Mouse (Mus musculus) 416B (cell line): ENCODE data around the gene Lcn3.
"Not testable (repeated sequence)": the region's sequence is repeated elsewhere in the genome, so short reads cannot be mapped to it uniquely, and the experiment has no call there.

ENCODE experiments used
- DNase-seq: peaks from one replicate; pipeline ENCODE4 v3.0.0; 2011; ENCODE audit warnings: low read depth

Lcn3 gene

DNA sequence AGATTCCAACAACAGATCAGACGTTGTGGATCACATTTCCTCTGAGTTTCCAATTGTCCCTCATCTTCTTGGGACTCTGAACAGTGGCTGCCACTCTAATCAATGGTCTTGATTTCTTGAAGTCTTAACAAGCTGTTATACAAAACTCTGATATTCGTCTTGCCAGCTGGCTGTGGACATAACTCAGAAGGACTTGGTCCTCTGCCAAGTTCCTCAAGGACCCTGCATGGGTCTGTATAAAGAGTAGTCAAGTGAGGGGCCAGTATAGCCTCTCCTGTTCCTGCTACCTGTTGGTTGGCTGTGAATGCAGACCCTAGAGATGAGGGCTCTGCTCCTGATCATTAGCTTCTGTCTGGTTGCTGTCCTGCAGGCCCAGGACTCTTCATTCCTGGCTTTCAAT lies at the start of gene Lcn3:
TSS of gene Lcn3 (plus strand) at position 301 of the 400 bp plus-strand sequence.
- DNase-seq = no peak

DNA sequence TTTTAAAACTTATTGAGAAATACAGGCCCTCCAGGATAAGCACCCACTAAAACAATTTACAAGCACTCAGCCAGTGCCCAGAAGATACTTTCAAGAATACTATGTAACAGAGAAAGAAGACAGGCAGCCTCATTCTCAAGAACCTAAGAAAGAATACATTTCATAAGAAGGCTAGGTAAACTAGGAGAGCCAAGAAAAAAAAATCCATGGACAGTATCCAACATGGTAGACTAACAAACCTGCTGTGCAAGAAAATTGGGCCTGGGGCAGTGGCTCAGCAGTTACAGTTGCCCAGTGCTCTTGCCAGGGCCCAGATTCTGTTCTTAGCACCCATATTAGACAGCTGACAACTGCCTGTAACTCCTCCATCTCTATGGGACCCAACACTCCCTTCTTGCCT lies 48.1 kb upstream of the Lcn3 start:
- no peak for DNase-seq

DNA sequence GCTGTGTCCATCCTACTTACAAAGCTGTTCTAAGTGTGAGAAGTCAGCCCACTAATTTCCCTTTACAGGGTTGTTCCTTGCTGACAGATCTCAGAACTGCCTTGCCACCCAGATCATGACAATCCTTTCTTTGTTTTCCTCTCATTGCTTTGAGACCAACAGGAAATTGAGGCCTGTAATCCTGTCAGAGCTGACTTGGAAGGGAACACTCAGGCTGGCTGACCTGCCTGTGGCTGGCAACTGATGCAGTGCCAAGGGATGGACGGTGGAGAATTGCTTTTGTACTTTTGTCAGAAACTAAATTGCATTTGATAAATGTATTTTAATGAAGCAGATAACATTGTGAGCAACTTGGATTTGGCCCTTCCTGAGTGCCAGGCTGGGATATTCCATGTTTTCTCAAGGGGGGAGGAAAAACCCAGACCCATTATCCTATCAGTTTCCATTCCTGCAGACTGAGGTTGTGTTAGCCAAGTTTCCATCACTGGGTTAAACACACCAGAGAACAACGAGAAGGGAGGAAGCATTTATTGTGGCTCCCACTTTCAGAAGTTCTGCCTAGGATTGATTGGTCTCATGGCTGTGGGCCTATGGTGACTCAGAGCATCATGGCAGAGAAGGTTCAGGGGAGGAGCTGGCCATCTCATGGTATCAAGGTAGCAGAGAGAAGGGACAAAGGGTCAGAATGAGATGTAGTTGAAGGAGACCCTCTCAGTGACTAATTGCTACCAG lies 32.0 kb upstream of the Lcn3 start:
- no peak for DNase-seq

DNA sequence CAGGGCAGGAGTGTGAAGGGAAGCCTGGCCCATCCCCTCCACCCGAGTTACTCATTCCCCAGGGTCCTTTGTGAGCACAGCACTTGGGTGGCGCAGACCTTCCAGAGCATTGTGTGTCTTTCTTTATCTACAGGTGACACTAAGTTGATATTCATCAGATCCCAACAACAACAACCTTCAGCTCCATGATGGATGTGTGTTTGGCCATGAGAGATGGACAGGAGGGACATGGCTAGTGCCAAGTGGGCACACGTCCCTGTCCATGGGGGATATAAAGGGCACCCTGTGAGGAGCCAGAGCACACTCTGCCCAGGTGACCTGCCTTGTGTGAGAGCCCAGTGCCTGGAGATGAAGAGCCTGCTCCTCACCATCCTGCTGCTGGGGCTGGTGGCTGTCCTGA lies 28.7 kb upstream of the Lcn3 start, which contains the start of gene Obp2b:
TSS of gene Obp2b (plus strand) at position 301 of the 400 bp plus-strand sequence.
- DNase-seq = not testable (repeated sequence)

DNA sequence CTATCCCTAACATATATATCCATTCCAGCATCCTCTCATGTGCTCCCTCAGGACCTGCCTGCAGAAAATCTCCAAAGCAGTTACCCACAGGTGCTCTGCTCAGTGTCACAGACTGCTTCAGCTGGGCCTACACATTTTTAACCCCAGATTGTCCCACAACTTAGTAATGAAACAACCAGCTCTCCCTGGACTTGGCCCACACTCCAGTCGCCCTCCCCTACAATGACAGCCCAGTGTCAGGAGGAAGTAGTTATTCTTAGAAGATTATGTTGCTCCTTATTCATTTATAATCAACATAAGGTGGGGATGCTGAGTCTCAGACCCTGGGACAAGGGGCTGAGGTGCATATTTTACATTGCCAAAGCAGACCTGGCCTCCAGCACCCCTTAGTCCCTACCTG lies 23.7 kb upstream of the Lcn3 start:
- DNase-seq = peak; percentile 17

DNA sequence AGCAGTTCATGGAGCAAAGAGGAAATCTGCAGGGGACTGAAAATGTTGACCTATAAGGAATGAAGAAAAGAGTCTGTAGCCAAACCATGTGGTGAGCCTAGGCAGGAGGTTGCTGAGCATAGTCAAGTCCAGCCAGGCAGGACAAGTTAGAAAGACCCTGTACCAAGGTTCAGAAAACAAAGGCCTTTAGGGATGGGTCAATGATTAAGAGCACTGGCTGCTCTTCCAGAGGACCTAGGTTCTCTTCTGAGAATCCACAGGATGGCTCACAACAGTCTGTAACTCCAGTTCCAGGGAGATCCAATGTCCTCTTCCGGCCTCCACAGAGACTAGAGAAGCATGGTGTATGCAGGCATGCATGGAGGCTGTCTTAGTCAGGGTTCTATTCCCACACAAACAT lies 11.2 kb upstream of the Lcn3 start:
- DNase-seq = no peak

DNA sequence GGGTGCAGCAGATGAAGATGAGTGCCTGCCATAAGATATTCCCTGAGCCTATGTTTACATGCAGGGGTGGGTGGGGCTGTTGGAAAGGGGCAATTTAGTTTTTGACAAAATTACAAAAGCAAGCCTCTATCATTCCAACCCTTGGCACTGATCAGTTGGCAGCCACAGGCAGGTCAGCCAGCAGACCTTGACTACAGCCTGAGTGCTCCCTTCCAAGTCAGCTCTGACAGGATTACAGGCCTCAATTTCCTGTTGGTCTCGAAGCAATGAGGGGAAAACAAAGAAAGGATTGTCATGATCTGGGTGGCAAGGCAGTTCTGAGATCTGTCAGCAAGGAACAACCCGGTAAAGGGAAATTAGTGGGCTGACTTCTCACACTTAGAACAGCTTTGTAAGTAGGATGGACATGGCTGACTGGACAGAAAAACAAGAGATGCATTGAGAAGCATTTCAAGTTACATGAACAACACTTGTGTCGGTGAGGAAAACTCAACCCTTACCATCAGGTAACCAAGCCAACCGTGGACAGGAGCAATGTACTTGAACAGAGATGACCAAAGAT lies 7.2 kb upstream of the Lcn3 start:
- no peak for DNase-seq

DNA sequence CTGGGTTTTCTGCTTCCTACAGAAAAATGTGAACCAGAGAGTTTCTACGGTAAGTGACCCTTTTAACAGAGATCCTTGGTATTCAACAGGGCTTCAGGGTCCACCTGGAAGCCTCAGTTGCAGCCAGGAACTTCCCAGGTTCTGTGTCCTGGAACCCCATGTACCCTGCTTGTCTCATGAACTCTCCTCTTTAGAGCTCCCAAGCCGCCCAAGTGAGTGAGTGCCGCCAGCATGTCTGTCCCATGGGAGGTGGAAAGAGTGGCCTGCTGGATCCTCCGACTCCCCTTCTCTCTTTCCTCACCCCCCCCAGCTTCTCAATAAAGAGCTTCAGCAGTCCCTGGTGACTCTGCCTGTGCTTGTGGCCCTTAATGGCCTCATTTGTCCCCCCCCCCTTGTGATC lies 2.4 kb downstream of the Lcn3 start:
- no peak for DNase-seq

DNA sequence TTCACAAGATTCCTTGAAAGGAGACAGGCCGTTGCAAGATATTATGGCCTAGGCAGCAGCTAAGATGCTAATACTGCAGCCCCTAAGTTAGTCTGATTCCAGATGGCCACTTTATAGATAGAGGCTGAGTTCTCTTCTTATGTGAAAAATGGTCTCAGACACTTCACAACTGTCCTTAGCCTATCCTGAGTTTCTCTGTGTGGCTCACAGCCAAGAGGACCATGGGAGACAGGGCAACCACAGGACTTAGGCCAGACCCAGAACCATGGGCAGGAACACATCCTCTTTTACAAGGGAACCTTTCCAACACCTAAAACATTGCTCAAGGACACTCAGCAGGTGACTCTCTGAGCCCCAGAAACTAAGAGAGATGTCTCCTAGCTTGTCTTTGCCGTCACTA lies 8.1 kb downstream of the Lcn3 start:
- no peak for DNase-seq

DNA sequence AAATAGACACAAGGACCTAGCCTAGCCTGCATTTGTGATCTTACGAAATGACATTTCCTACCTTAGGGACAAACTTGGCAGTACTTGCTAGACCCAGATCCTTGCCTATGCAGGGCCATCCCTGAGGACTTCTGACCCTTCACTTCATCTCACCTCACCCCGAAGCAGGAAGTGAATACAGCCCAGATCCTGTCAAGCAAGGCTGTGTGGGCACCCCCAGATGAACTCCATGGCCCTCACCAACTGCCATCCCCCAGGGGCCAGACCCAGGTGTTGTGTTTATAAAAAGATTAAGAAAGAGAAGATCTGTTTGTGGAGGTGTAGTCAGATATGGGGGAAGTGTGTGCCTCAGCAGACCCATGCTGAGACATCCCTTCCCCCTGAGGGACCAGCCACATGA lies 9.3 kb downstream of the Lcn3 start:
- no peak for DNase-seq

DNA sequence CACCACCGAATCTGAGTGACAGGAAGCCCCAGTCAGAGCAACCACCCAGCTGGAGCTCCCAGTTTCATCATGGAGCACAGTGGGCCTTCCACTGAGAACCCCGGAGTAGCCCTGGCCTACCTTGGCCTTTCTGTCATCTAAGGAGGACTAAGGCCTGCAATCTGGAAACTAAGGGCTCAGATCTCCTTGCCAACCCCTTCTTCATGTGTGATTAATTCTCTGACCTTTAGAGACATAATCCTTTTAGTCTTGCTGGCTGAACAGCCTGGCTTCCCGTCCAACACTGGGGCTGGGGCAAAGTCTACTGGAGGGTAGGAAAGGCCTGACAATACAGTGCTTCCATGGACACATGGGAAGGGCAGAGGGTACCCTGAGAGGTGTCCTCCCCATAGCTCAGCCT lies 10.6 kb downstream of the Lcn3 start:
- no peak for DNase-seq

DNA sequence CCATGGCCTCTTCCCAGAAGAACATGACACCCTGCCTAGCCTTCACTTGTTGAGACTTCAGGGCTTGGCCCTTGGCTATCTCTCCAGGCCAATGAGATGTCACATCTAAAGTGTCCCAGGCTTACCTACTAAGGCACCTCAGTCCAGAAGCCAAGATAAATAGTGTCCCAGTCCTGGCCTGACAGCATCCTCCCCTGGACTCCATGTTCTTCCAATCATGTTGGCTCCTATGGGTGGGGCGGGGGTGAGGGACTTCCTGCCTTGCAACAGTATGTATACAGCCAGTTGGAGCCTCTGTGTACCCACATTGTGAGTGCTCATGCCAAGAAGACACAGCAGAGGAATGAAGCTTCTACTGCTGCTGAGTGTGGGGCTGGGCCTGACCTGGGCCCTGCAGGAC lies 11.3 kb downstream of the Lcn3 start, which contains the start of gene Lcn11:
TSS of gene Lcn11 (plus strand) at position 301 of the 400 bp plus-strand sequence.
- DNase-seq = no peak

DNA sequence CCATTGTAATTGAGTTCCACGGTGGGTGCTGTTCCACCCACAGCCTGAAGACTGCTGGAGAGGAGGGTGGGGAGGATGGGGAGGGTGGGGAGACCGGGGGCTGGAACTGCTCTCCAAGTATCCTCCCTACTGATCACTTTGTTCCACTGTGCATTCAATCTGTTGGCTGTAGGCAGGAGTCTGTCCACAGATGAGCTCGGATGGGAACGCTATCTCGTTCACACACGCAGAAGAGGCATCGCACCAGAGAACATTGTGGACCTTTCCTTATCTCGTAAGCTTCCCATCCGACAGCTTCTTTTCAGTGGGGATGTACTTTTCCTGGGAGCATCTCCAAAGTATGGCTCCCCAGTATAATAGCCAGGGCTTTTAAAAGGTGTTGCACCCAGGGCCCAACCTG lies 13.7 kb downstream of the Lcn3 start:
- DNase-seq = no peak

DNA sequence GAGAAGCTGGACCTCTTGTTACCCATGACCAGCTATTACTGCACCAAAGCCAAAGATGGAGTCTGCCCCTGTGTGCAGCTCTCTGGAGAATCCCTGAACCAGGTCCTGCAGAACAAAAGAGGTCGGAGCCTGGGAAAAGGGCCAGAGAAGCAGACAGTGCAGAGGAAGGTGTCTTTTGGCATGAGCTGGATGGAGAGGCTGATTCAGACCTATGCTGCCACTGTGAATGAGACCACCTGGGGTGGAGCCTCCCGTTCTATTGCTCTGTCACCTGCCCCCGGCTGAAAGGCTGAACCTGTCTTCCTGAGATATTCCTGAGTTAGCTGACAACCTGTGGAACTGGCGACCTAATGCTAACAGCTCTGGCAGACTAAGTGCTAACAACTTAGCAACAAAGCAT lies 15.6 kb downstream of the Lcn3 start:
- DNase-seq = no peak

DNA sequence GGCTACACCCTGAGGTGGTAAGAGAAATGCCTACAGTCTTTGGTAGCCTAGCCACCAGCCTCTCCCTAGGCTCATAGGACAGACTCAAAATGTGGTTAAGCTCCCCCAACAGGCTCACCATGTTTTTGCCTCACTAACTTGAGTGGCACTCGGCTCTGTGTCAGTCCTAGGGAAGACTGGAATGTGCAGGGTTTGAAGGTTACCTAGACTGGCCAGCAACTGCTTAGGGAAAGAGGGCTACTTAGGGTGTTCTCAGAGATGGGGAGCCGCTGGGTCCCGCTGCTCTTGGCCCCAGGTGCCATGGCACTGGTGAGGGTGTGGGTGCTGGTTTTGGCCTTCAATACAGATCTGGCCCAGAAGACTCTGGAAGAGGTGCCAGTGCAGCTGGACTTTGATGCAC lies 16.6 kb downstream of the Lcn3 start, which contains the start of gene Gm13539:
TSS of gene Gm13539 (plus strand) at position 301 of the 400 bp plus-strand sequence.
- no peak for DNase-seq

DNA sequence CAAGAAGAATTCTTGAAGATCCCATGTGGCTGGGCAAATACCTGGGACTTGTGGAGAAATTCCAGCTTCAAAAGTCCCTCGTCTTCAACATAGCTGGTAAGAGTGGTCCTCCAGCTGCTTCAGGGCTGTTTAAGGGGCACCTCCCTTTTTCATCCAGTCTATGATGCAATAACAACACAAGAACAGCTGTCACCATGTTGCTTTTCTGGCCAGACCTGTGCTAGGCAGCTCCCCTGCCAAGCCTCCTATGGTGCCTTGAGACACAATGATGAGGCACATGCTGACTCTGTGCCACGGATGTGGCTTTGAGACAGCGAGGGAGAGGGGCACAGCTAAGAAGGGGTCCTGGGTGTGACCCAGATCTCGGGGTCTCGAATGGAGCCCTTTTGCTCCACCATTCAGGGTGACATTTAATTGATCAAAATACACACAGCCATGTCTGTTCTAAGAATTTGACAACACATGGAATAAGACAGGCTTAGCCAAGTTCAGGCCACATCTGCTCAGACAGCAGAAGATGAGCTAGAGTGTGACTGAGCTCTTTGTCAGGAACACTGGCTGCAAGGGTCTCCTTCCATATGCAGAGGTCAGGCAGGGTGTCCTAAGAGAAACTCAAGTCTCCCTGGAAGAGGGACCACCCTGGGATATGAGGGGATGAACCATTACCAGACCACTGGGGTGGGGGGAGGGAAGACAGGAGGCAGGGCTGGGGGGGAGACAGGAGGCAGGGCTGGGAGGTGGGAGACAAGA lies 20.4 kb downstream of the Lcn3 start:
- no peak for DNase-seq

DNA sequence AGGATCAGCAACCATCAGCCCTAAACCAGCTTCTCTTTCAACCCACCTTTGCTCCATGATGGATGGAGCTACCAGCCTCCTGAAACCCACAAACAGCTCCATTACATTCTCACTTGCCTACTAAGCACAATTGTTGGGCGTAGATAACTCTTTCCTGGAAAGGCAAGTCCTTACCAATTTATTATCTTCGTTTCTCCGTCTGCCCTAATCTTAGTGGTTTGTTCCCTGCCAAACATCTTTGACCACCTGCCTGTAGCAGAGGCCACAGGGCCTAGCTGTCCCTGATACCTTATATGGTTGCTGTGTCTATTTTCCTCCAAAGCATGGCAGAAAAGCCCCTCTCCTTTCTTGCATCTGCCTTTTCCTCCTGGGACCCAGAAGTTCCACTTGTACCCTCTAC lies 23.7 kb downstream of the Lcn3 start:
- no peak for DNase-seq

DNA sequence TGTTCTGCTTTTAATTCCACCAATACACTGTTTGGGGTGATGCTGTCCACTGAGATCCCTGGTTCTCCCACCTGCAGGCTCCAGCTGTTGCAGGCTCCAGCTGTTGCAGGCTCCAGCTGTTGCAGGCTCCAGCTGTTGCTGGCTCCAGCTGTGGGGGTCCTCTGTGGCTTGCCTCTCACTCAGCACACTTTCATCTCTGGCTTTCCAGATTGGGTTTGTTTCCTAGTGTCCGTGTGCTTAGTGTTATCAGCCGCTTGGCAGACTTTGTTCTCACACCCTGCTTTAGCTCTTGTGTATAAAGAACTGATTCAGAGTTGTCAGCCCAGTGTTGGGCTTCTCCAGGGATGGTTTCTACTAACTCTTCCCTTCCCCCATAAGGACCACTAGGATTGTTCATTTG lies 32.3 kb downstream of the Lcn3 start:
- DNase-seq = no peak

DNA sequence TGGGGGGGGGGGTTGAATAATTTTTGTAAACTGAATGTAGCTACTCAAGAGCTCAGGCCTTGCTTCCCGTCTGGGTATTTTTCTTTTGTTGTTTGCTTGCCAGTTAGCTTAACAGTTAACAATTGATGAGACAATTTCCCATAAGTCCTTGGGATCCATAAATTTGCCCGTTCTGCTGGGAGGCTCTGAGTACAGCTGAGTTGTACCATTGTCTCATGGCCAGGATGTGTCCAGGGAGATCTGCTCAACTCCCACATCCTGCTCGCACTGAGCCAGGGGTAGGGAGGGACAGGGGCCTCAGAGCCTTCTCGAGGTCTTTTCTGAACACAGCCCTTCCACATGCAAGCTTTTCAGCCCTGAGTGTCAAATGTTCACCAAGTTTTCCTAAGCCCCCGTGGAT lies 32.7 kb downstream of the Lcn3 start:
- DNase-seq = no peak

DNA sequence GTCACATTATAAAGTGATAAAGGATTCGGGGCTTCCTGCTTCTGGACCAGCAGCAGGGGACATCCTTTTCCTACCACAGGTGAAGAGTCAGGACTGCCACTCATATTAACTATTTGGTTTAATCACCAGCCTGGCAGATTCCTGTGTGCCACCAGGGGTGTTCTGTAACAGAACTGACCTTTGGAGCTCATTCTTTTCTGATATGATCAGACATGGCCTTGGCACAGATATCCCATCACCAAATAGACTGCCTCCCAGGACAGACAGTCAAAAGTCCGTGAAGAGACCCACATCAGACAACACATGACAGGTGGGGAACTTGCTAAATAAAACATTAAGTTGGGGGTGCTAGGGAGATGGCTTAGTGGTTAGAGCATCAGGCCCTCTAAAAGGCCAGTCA lies 46.3 kb downstream of the Lcn3 start:
- DNase-seq = no peak

DNA sequence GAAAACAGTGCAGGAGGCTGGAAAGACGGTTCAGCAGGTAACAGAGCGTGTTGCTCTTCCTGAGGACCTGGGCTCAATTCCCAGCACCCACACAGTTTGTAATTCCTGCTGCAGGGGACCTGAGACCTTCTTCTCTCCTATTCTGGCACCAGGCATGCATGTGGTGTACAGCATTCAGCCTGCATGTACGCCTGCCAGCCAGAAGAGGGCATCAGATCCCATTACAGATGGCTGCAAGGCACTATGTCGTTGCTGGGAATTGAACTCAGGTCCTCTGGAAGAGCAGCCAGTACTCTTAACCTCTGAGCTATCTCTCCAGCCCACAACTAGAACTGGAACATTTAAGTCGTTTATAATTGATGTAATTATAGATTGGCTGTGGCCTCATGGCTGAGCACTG lies 48.0 kb downstream of the Lcn3 start:
- DNase-seq = no peak

DNA sequence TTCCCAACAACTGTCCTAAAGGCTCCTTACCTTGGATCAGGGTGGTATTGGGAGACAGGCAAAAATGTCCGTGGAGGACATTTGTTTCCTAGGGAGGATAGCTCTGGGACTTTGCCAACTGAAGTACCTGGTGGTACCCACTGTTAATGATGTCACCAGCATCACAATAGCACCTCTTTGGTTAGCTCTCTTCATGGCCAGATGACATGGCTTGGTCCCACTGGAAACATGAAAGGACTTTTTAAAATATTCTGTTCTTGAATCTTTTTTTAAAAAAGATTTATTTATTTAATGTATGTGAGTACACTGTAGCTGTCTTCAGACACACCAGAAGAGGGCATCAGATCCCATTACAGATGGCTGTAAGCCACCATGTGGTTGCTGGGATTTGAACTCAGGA lies 50.4 kb downstream of the Lcn3 start, which contains the start of gene Glt6d1:
TSS of gene Glt6d1 (minus strand) at position 101 of the 400 bp plus-strand sequence.
- DNase-seq = not testable (repeated sequence)
